Mouse (Mus musculus) gastrocnemius, adult 8-10 months (tissue): ENCODE results near the gene Fibcd1. TPM values are rescaled to one million over a fixed set of nuclear protein-coding genes. Genes with fewer than 3 reads are reported as not detected.
A peak's percentile ranks its signal among the peaks of the same experiment; 100 is the strongest.

Experiments used
- DNase-seq, 2 experiments: peaks; one replicate each; pipeline ENCODE4 v3.0.0; 2022; ENCODE audit warnings: low spot score in 2 of 2
- total RNA-seq, 4 experiments: library from RNA; stranded (reverse); gene quantifications; 2 replicates each; pipeline ENCODE4 v1.2.4; 2022

Fibcd1 gene
- total RNA-seq, 4 experiments from 2014 or later: not detected

DNA sequence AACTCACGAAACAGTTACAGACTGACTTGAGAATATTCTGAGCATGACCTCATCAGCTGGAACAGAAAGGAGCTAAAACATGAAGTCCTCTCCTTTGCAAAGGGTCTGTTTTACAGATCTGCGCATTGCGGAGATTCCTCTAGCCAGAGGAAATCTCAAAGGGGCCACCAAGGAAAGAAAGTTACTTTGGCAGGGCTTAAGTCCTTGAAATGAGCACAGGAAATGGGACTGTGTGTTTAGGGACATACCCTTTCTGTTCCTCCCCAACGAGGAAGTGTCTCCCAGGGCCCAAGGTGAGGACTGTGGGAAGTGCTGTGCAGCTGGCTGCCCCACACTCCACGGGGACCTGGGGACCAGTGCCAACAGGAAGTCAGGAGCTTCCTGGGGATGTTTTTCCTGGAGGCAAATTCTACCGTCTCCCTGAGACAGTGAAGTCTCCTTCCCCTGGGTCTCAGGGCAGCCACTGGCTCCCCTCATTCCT lies 76.1 kb downstream of the Fibcd1 start:
- peak; percentile 57 for DNase-seq

DNA sequence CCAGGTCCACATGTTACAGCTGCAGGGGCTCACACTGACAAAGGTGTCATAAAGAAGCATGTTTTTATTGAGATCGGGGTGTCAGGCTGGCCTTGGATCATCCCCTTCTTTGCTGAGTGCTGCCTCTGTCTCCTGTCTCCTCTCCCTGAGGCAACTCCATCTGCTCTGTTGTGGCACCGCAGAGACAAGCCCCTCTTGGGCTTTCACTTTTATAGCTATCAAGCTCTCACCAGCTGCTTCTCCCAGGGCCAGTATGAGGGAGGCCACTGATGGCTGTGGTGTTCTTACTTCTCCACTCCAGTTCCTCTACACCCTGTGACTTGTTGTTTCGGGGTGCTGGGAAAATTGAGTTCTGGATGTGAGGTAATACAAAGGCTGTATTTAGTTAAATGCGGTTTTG lies 76.7 kb downstream of the Fibcd1 start:
- no peak for DNase-seq

DNA sequence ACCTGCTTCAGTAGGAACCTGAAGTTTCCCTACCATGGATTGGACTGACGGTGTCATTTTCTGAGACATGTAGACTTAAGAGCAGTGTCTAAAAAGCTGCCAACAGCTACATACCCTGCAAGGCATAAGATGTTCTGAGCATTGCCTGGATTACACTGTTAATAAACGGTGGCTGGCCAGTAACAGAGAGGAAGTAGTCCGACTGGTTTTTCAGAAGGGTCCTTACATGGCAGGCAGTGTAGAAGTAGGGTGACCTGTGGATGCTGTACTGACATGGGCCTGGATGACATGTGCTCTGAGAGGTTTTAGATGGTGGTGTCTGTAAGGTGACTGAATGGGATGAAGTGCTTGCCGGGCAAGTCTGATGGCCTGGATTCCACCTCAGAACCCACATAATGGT lies 78.0 kb downstream of the Fibcd1 start:
- no peak for DNase-seq

DNA sequence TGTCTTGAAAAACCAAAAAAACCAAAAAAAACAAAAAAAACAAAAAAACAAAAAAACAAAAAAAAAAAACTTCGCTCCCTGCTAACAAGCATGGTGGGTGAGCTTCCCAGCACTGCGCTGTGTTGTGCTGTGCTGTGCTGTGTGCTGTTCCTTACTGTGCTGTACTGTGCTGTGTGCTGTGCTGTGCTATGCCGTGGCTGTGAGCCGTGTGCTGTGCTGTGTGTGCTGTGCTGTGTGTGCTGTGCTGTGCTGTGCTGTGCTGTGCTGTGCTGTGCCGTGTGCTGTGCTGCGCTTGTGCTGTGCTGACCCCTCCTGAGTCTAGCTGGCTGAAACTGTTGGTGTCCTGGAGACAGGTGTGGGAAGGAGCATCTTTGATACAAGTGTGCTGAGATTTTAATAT lies 78.7 kb downstream of the Fibcd1 start:
- DNase-seq: no peak

Other genes with a start within 250 kb of the Fibcd1 start
- not detected for gene Prdm12, start 206.0 kb downstream of the Fibcd1 start, total RNA-seq
- 10 to 100 TPM in 1 of 4 experiments, 1 to 10 TPM in 3; 7.0 to 10.4 (median 8.0) TPM for gene Exosc2, start 175.3 kb downstream of the Fibcd1 start, total RNA-seq
- 10 to 100 TPM; 24.3 to 33.7 (median 26.4) TPM for gene Abl1, start 157.6 kb downstream of the Fibcd1 start, total RNA-seq
- gene Qrfp, start 35.4 kb downstream of the Fibcd1 start, total RNA-seq: not detected
- gene Lamc3, start 41.3 kb upstream of the Fibcd1 start, total RNA-seq: under 1 TPM; 0.07 to 0.67 (median 0.30) TPM
- gene Aif1l, start 104.1 kb upstream of the Fibcd1 start, total RNA-seq: 1 to 10 TPM; 1.3 to 3.7 (median 2.3) TPM
- 10 to 100 TPM; 16.0 to 20.5 (median 18.3) TPM for gene Nup214, start 128.4 kb upstream of the Fibcd1 start, total RNA-seq
- gene Fam78a, start 238.9 kb upstream of the Fibcd1 start, total RNA-seq: 10 to 100 TPM; 10.8 to 17.5 (median 14.9) TPM
- gene Plpp7, start 249.5 kb upstream of the Fibcd1 start, total RNA-seq: 100 to 1,000 TPM in 3 of 4 experiments, 10 to 100 TPM in 1; 99.5 to 130 (median 113) TPM